Mouse (Mus musculus) hindbrain, postnatal 0 days (tissue): ENCODE data around the gene Mrgpre. TPM values are rescaled to one million over a fixed set of nuclear protein-coding genes. Genes with fewer than 3 reads are reported as not detected.
A peak's percentile ranks its signal among the peaks of the same experiment; 100 is the strongest.

Experiments
- ATAC-seq: fragments of 200-750 bp; cut with Nextera tagmentation; 2 replicates; pipeline ENCODE4 v1.8.0; 2017; ENCODE audit warnings: mild to moderate bottlenecking, moderate TSS enrichment, moderate library complexity
- DNase-seq: peaks from one replicate; pipeline ENCODE4 v3.0.0-alpha.2; 2015; ENCODE audit warnings: low spot score
- H3K27ac ChIP-seq: fragments of 300-500 bp; sonication (generic); 2 replicates; pipeline ENCODE4 v1.5.1; 2014; ENCODE audit warnings: mild to moderate bottlenecking
- H3K27me3 ChIP-seq: fragments of 300-500 bp; sonication (generic); 2 replicates; pipeline ENCODE4 v1.6.1; 2014; ENCODE audit warnings: low read length, mixed read lengths; ENCODE audit not compliant: insufficient read depth
- H3K36me3 ChIP-seq: fragments of 300-500 bp; sonication (generic); 2 replicates; pipeline ENCODE4 v1.6.1; 2014; ENCODE audit warnings: low read length, mixed read lengths; ENCODE audit not compliant: insufficient read depth
- H3K4me1 ChIP-seq: fragments of 300-500 bp; sonication (generic); 2 replicates; pipeline ENCODE4 v1.6.1; 2014; ENCODE audit warnings: antibody characterized with exemption, low read length, mixed read lengths; ENCODE audit not compliant: insufficient read depth
- H3K4me2 ChIP-seq: fragments of 300-500 bp; sonication (generic); 2 replicates; pipeline ENCODE4 v1.6.1; 2014; ENCODE audit warnings: low read depth, mild to moderate bottlenecking, low read length, moderate library complexity, mixed read lengths
- H3K4me3 ChIP-seq: fragments of 300-500 bp; sonication (generic); 2 replicates; pipeline ENCODE4 v1.5.1; 2014; ENCODE audit warnings: low read length
- H3K9ac ChIP-seq: fragments of 300-500 bp; sonication (generic); replicated peaks from 2 replicates; pipeline ENCODE4 v1.6.1; 2014; ENCODE audit warnings: mild to moderate bottlenecking, low read length, moderate library complexity, mixed read lengths
- H3K9me3 ChIP-seq: fragments of 300-500 bp; sonication (generic); 2 replicates; pipeline ENCODE4 v1.6.1; 2016; ENCODE audit warnings: low read length, mixed read lengths
- CTCF ChIP-seq: IDR thresholded peaks from 2 replicates; pipeline ENCODE4 v1.5.1; 2016; ENCODE audit warnings: antibody characterized with exemption, control low read depth, low read depth
- WGBS: fragments of 180-500 bp; shearing (Covaris S2); extraction: QIAGEN DNeasy Blood & Tissue Kit; methylation state at CpG from one replicate; pipeline ENCODE4 v1.1.7; 2014; 5-methylcytosine and 5-hydroxymethylcytosine counted together
- polyA plus RNA-seq: library from polyadenylated mRNA; unstranded; fragments of >200 nt; fragmentation: Nextera tagmentation; extraction: Ambion mirVana; gene quantifications from 2 replicates; pipeline ENCODE4 v1.2.1, GENCODE M21; 2015
- total RNA-seq: library from RNA; depleted of rRNA; stranded (reverse); fragments of >200 nt; gene quantifications from 2 replicates; pipeline ENCODE4 v1.2.3, GENCODE M21; 2014

Gene Mrgpre
- total and polyA plus RNA-seq, 2 experiments from 2014 or later = 6.8 to 10.9 TPM

DNA sequence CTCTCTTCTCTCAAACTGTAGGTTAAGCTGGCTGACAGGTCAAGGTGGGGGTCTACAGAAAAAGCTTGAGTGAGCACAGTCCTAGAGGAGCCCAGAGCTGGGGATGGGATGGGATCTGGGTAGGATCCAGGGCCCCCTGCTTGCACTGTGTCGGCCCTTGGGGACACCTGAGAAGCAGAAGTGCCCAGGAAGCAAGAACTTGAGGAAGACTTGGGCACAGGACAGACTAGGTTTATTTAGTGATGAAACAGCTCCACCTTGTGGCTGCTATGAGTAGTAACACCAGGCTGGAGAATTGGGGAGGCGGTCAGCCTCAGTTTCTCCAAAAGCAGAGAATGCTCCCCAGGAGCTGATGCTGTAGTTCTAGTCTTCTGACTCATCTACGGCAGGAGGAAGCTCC, 20.5 kb downstream of the Mrgpre start:
- peak; percentile 88 for TF ChIP-seq CTCF
- no peak overlapping the region for H3K4me2 ChIP-seq
- H3K9me3 ChIP-seq = no peaks in the 10 kb centered on the region
- ATAC-seq (peak; percentile 25; the same call in 1 of the 2 replicates), DNase-seq (peak; percentile 73)
- no peak overlapping the region for H3K9ac ChIP-seq
- WGBS = 15% methylated on average over 3 of the region's 3 CpGs
- no peaks in the 10 kb centered on the region for H3K4me1 ChIP-seq
- H3K27me3 ChIP-seq = no peaks in the 10 kb centered on the region
- no peak overlapping the region for H3K4me3 ChIP-seq
- H3K27ac ChIP-seq = no peak overlapping the region
- no peaks in the 10 kb centered on the region for H3K36me3 ChIP-seq

DNA sequence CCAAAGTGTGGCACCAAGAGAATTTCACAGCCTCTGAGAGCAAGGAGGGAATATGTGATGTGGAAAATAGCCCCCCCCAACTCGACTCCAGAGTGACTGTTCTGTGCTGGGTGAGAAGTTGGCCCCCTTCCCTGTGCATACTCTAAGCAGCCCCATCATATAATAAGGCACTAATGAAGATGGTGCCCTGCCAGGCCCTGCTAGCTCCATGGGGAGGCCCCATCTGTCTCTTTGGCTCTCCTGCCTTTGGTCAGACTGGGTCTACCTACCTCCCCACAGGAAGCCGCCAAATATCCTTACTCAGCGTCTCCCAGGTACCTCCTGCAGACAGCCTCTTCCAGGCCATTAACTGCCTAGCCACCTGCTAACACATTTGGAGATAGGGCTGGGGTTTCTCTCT, 25.3 kb downstream of the Mrgpre start:
- ATAC-seq (no peak), DNase-seq (peak; percentile 16)
- WGBS = 36% methylated on average over 3 of the region's 3 CpGs
- H3K9ac ChIP-seq = no peak overlapping the region
- peaks cover 11% of the 10 kb centered on the region for H3K4me1 ChIP-seq
- H3K27ac ChIP-seq = no peak overlapping the region
- no peaks in the 10 kb centered on the region for H3K9me3 ChIP-seq
- H3K27me3 ChIP-seq = 0 out of 2 replicates have a peak, but pooled peaks cover 15% of the 10 kb centered on the region
- no peaks in the 10 kb centered on the region for H3K36me3 ChIP-seq
- no peak for TF ChIP-seq CTCF
- no peak overlapping the region for H3K4me2 ChIP-seq
- no peak overlapping the region for H3K4me3 ChIP-seq

DNA sequence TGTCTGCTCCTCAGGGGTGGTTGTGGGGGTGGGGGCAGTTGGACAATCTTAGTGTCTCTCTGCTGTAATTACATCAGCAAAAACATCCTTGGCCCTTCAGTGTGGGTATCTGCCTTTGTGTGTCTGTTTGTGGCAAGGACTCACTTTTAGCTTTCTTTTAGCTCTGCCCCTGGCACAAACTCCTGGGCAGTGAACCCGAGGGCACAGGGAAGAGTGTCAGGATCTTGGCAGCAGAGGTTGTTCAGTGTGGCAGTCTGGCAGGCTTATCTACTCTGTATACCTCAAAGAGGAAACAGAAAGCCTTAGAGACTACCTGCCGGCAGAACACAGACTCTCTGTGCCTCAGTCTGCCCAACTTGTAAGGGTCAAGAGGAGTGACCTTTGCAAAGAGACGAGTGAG, 26.6 kb downstream of the Mrgpre start:
- Histone ChIP-seq H3K27me3 (0 out of 2 replicates have a peak, but pooled peaks cover 15% of the 10 kb centered on the region), H3K9ac (no peak overlapping the region), H3K4me3 (no peak overlapping the region), H3K4me2 (peak overlapping the region; percentile 80; the same call in 1 of the 2 replicates), H3K4me1 (peaks cover 11% of the 10 kb centered on the region), H3K9me3 (no peaks in the 10 kb centered on the region), H3K27ac (no peak overlapping the region), H3K36me3 (no peaks in the 10 kb centered on the region)
- DNase-seq = no peak
- no peak for TF ChIP-seq CTCF
- WGBS = 61% methylated on average over 3 of the region's 3 CpGs
- no peak for ATAC-seq

DNA sequence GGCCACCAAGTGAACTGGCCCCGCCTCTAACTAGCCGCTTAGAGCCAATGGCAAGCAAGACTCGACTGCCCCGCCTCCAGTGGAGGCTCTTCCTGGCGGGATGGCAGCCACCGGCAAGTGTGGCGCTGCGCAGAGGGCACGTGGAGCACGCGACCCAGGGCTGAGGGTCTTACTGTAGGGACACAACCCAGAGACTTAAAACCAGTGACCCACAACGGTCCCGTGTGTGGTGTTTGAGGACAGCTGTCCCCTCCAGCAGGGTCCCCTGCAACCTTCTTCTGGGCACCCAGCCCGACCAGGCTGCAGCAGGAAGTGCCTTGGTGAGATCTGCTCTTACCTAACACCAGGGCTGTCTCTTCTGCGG, 27.3 kb downstream of the Mrgpre start:
- peaks cover 11% of the 10 kb centered on the region for H3K4me1 ChIP-seq
- H3K27ac ChIP-seq = no peak overlapping the region
- DNase-seq = peak; percentile 88
- H3K36me3 ChIP-seq = no peaks in the 10 kb centered on the region
- H3K27me3 ChIP-seq = 0 out of 2 replicates have a peak, but pooled peaks cover 15% of the 10 kb centered on the region
- WGBS = under 1% methylated on average over 15 of the region's 15 CpGs
- no peaks in the 10 kb centered on the region for H3K9me3 ChIP-seq
- H3K4me2 ChIP-seq = peak overlapping the region; percentile 80
- ATAC-seq = peak; percentile 91
- H3K4me3 ChIP-seq = peak overlapping the region; percentile 32
- H3K9ac ChIP-seq = peak overlapping the region; percentile 28; the same call in 1 of the 2 replicates
- TF ChIP-seq CTCF = peak; percentile 47

DNA sequence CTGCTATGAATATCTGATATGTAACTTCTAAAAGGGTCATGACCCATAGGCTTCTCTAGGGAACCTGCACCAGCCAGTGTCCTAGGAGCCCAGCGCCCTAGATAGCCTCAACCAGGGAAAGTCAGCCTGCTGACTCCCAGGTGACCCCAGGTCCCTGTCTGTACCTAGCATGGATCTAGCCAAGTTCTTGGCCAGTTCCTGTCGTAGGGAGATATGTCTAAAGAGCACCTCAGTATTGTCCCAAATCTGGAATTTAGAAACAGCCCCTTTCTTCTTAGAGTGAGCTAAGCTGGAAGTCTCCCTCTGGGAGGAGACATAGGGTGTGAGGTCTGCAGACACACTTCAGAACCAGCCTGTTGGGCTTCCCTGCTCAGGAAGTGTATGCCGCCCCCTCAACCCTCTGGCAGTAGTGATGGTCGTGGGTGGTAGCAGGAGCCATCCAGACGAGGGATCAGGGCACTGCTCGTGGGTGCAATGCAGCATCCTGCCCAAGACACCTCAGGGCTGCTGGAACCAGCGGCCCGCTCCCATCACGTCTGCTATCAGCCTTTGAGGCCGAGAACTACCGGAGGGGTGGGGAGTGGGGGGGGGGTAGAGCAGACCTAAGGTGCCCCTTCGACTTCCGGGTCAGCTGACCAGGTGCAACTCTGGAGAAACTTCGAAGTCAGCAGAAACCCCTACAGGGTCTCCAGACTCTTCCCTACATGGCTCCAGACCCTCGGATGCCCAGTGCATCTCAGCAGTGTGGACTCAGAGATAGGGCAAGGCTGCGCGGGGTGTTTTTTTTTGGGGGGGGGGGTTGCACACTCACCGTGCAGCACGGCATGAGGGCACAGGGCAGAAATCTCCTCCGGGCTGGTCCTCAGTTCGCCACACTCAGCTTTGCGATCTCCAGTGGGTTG, 27.9 kb downstream of the Mrgpre start, which contains the start of gene Osbpl5:
Gene Osbpl5, minus strand, starts transcription at position 861 of the 902 bp plus-strand sequence.
- H3K27ac ChIP-seq = no peak within 1 kb of the TSS
- 0 out of 2 replicates have a peak, but pooled peaks cover 15% of the 10 kb centered on the region for H3K27me3 ChIP-seq
- H3K36me3 ChIP-seq = no peaks in the 10 kb centered on the region
- no peak for TF ChIP-seq CTCF
- H3K9ac ChIP-seq = peak within 1 kb of the TSS; percentile 28; the same call in 1 of the 2 replicates
- ATAC-seq (no peak), DNase-seq (no peak)
- peaks cover 11% of the 10 kb centered on the region for H3K4me1 ChIP-seq
- 28% methylated on average over 22 of the region's 22 CpGs for WGBS
- no peaks in the 10 kb centered on the region for H3K9me3 ChIP-seq
- H3K4me3 ChIP-seq = peak within 1 kb of the TSS; percentile 32
- H3K4me2 ChIP-seq = peak within 1 kb of the TSS; percentile 80

DNA sequence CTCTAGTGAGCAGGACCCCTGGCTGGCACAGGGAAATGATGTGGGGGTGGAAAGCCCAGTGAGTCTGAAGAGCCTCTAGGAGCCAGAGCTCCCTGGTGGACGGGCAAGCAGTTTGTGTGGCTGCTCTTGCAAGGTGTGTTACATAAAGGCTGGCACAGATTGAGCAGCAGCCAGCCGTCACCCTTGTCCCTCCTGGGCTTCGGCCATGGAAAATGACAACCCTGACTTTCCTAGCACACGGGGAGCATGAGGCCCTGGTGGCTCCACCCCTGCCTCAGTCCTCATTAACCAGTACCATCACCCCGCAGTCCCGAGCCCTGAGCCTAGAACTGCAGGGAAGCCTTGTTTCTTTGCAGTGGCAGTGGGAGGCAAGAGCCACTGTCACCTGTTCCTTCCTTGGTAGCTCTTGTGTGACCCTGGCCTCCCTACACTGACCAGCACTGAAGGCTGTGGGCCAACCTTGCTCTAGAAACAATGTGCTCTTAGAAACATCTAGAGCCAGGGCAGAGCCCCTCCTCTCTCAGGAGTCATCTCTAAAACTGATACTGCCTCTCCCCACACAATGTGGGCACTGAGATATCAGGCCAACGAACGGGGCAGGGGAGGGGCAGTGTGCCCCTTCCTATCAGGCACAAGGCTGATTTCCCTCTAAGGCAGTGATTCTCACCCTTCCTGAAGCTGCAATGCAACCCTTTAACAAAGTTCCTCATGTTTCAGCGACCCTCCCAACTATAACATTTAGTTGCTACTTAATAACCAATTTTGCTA, 28.8 kb downstream of the Mrgpre start:
- no peaks in the 10 kb centered on the region for H3K36me3 ChIP-seq
- no peak for ATAC-seq
- no peak overlapping the region for H3K9ac ChIP-seq
- no peak overlapping the region for H3K4me2 ChIP-seq
- no peak overlapping the region for H3K27ac ChIP-seq
- H3K9me3 ChIP-seq = no peaks in the 10 kb centered on the region
- no peak for DNase-seq
- H3K27me3 ChIP-seq = 0 out of 2 replicates have a peak, but pooled peaks cover 15% of the 10 kb centered on the region
- peaks cover 11% of the 10 kb centered on the region for H3K4me1 ChIP-seq
- H3K4me3 ChIP-seq = no peak overlapping the region
- TF ChIP-seq CTCF = no peak
- 74% methylated on average over 9 of the region's 9 CpGs for WGBS
